Mouse (Mus musculus): ENCODE results near the gene Gusb. TPM values are rescaled to one million over a fixed set of nuclear protein-coding genes. Genes with fewer than 3 reads are reported as not detected.
"Not testable (repeated sequence)": the region's sequence is repeated elsewhere in the genome, so short reads cannot be mapped to it uniquely, and the experiment has no call there.

The Gusb gene
- polyA plus RNA-seq, 1 experiment = 57.5 TPM

- H3K27ac ChIP-seq (ENCODE audit: control insufficient read depth, insufficient read depth, low read length) = no peak overlapping the region
- WGBS = 97% methylated on average over 4 of the region's 4 CpGs
- H3K4me3 ChIP-seq (ENCODE audit: control insufficient read depth, insufficient read depth, low read length) = no peak overlapping the region
- no peak for TF ChIP-seq CTCF (IDR thresholded peaks at IDR 0.05; ENCODE audit: borderline replicate concordance, control insufficient read depth, extremely low read depth, insufficient read depth, low read length, poor library complexity)
- TF ChIP-seq POLR2A (IDR thresholded peaks at IDR 0.05; ENCODE audit: control insufficient read depth, extremely low read depth, insufficient read depth, low read length, poor library complexity) = no peak
- no peaks in the 10 kb centered on the region for H3K36me3 ChIP-seq (ENCODE audit: control insufficient read depth, insufficient read depth, low read length)
- DNase-seq = no peak
- H3K27me3 ChIP-seq (ENCODE audit: control insufficient read depth, insufficient read depth, low read length) = no peaks in the 10 kb centered on the region
- H3K4me1 ChIP-seq (replicated peaks; ENCODE audit: control insufficient read depth, insufficient read depth, low read length) = no peaks in the 10 kb centered on the region
Measured at GRCm38 (mm10) chr5:129952143-129952542, 50.7 kb downstream of the Gusb start.

- no peak overlapping the region for H3K27ac ChIP-seq (ENCODE audit: control insufficient read depth, insufficient read depth, low read length)
- DNase-seq = no peak
- no peaks in the 10 kb centered on the region for H3K4me1 ChIP-seq (replicated peaks; ENCODE audit: control insufficient read depth, insufficient read depth, low read length)
- H3K4me3 ChIP-seq (ENCODE audit: control insufficient read depth, insufficient read depth, low read length) = no peak overlapping the region
- WGBS = 49% methylated on average over 2 of the region's 2 CpGs
- H3K36me3 ChIP-seq (ENCODE audit: control insufficient read depth, insufficient read depth, low read length) = no peaks in the 10 kb centered on the region
- TF ChIP-seq CTCF (IDR thresholded peaks at IDR 0.05; ENCODE audit: borderline replicate concordance, control insufficient read depth, extremely low read depth, insufficient read depth, low read length, poor library complexity) (no peak), POLR2A (IDR thresholded peaks at IDR 0.05; ENCODE audit: control insufficient read depth, extremely low read depth, insufficient read depth, low read length, poor library complexity) (no peak)
- no peaks in the 10 kb centered on the region for H3K27me3 ChIP-seq (ENCODE audit: control insufficient read depth, insufficient read depth, low read length)
Measured at GRCm38 (mm10) chr5:129947528-129948033, 55.3 kb downstream of the Gusb start.

- H3K4me1 ChIP-seq (replicated peaks; ENCODE audit: control insufficient read depth, insufficient read depth, low read length) = no peaks in the 10 kb centered on the region
- WGBS = 96% methylated on average over 1 of the region's 1 CpGs
- no peak for TF ChIP-seq POLR2A (IDR thresholded peaks at IDR 0.05; ENCODE audit: control insufficient read depth, extremely low read depth, insufficient read depth, low read length, poor library complexity)
Measured at GRCm38 (mm10) chr5:129943402-129943801, 59.4 kb downstream of the Gusb start.

GRCm38 (mm10) chr5:129942073-129942939 is 60.5 kb downstream of the Gusb start:
- not testable (repeated sequence) for H3K27ac ChIP-seq (ENCODE audit: control insufficient read depth, insufficient read depth, low read length); H3K27me3 ChIP-seq (ENCODE audit: control insufficient read depth, insufficient read depth, low read length); H3K36me3 ChIP-seq (ENCODE audit: control insufficient read depth, insufficient read depth, low read length); H3K4me1 ChIP-seq (replicated peaks; ENCODE audit: control insufficient read depth, insufficient read depth, low read length)
- WGBS = under 1% methylated on average over 52 of the region's 82 CpGs
- DNase-seq = peak; percentile 46
- H3K4me3 ChIP-seq (ENCODE audit: control insufficient read depth, insufficient read depth, low read length) = peak overlapping the region; percentile 66

More at GRCm38 (mm10) chr5:129943402-129943801, 59.4 kb downstream of the Gusb start:
- DNase-seq = no peak
- Histone ChIP-seq H3K27me3 (ENCODE audit: control insufficient read depth, insufficient read depth, low read length) (no peaks in the 10 kb centered on the region), H3K27ac (ENCODE audit: control insufficient read depth, insufficient read depth, low read length) (no peak overlapping the region), H3K4me3 (ENCODE audit: control insufficient read depth, insufficient read depth, low read length) (no peak overlapping the region), H3K36me3 (ENCODE audit: control insufficient read depth, insufficient read depth, low read length) (no peaks in the 10 kb centered on the region)

- Histone ChIP-seq H3K4me1 (replicated peaks; ENCODE audit: control insufficient read depth, insufficient read depth, low read length) (no peaks in the 10 kb centered on the region), H3K36me3 (ENCODE audit: control insufficient read depth, insufficient read depth, low read length) (no peaks in the 10 kb centered on the region), H3K27me3 (ENCODE audit: control insufficient read depth, insufficient read depth, low read length) (no peaks in the 10 kb centered on the region), H3K27ac (ENCODE audit: control insufficient read depth, insufficient read depth, low read length) (no peak within 1 kb of the TSS), H3K4me3 (ENCODE audit: control insufficient read depth, insufficient read depth, low read length) (peak within 1 kb of the TSS; percentile 66)
- under 1% methylated on average over 58 of the region's 59 CpGs for WGBS
- TF ChIP-seq POLR2A (IDR thresholded peaks at IDR 0.05; ENCODE audit: control insufficient read depth, extremely low read depth, insufficient read depth, low read length, poor library complexity) (peak; percentile 50; the same call in 1 of the 2 replicates), CTCF (IDR thresholded peaks at IDR 0.05; ENCODE audit: borderline replicate concordance, control insufficient read depth, extremely low read depth, insufficient read depth, low read length, poor library complexity) (0 out of 2 replicates have a peak, but pooled peaks have one; percentile 43)
- DNase-seq = peak; percentile 99
Measured at GRCm38 (mm10) chr5:129941495-129942045, 61.3 kb downstream of the Gusb start, which contains the start of gene Vkorc1l1. Vkorc1l1 (plus strand) TSS chr5:129941970.

GRCm38 (mm10) chr5:129940736-129941494 is 61.9 kb downstream of the Gusb start:
- no peak overlapping the region for H3K27ac ChIP-seq (ENCODE audit: control insufficient read depth, insufficient read depth, low read length)
- no peaks in the 10 kb centered on the region for H3K27me3 ChIP-seq (ENCODE audit: control insufficient read depth, insufficient read depth, low read length)
- WGBS = under 1% methylated on average over 9 of the region's 9 CpGs
- no peaks in the 10 kb centered on the region for H3K36me3 ChIP-seq (ENCODE audit: control insufficient read depth, insufficient read depth, low read length)
- no peak for TF ChIP-seq POLR2A (IDR thresholded peaks at IDR 0.05; ENCODE audit: control insufficient read depth, extremely low read depth, insufficient read depth, low read length, poor library complexity)
- no peak for TF ChIP-seq CTCF (IDR thresholded peaks at IDR 0.05; ENCODE audit: borderline replicate concordance, control insufficient read depth, extremely low read depth, insufficient read depth, low read length, poor library complexity)
- no peaks in the 10 kb centered on the region for H3K4me1 ChIP-seq (replicated peaks; ENCODE audit: control insufficient read depth, insufficient read depth, low read length)
- no peak for DNase-seq
- peak overlapping the region; percentile 24 for H3K4me3 ChIP-seq (ENCODE audit: control insufficient read depth, insufficient read depth, low read length)

Data from thymus, adult 2 months (tissue).